Mouse (Mus musculus) liver, adult (tissue): Measurements from ENCODE around the gene Ppp2r1b.

Source experiments
- GATA4 ChIP-seq: IDR thresholded peaks from 2 replicates; pipeline ENCODE4 v1.6.1; 2014; ENCODE audit warnings: mild to moderate bottlenecking, low read length; ENCODE audit not compliant: insufficient replicate concordance

The Ppp2r1b gene

GRCm38 (mm10) chr9:50852634-50853349 is 7.7 kb downstream of the Ppp2r1b start:
- no peak for TF ChIP-seq GATA4

- TF ChIP-seq GATA4 = no peak
Observed at GRCm38 (mm10) chr9:50854376-50854775, 9.3 kb downstream of the Ppp2r1b start.

DNA sequence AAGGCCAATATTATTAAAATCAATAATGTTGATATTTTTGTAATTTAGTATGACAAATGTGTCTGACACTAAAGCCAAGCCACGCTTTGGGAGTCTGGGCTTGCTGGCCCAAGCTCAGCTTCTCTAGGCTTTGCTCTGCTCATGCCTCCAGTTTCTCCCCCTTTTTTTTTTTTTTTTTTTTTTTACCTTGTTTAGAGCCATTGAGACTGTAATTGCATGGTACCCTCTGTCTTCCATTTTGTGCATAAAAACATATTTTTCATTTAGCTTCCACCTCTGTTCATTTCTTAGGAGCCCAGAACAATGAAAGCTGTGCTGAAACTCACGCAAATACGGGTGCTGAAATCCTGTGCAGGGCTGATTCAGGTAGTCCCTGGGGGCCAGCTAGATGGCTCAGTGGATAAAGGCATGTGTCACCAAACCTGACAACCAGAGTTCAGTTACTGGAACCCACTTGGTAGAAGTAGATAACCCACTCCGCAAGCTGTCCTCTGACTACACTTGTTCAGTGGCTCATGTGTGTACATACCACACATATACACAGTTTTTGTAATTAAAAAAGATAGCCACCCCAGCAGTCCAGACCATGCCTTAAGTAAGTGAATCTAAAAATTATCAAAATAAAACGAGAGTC is 10.1 kb downstream of the Ppp2r1b start:
- TF ChIP-seq GATA4 = no peak

- no peak for TF ChIP-seq GATA4
Observed at GRCm38 (mm10) chr9:50855780-50856179, 10.7 kb downstream of the Ppp2r1b start.

DNA sequence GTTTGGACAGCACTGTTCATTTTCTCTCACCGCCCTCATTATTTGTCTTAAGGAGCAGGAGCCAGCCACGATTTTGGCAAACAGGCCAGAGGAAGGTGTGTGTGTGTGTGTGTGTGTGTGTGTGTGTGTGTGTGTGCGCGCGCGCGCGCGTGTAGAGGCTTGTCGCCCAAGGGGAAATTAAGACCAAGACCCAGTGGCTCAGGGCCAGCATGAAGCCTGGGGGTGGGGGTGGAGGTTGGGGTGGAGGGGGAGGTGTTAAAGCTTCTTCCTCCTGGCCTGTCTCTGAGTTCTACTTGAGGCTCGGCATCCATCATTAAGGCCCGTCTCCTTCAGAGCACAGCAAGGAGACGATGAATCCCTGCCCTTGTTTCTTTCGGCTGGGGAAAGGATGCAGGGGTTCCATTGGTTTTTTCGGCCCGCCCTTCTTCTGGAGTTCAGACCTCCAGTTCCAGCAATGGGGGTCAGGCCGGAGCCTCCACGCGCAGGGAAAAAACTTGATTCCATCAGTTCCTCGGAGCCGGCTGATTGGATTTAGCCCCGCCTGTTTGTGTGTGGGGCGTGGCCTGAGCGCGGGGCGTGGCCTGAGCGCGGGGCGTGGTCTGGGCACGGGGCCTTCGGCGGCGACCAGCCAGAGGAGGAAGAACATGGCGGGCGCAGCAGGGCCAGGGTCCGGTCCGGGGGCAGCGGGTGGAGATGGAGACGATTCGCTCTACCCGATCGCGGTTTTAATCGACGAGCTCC is 11.4 kb downstream of the Ppp2r1b start:
- TF ChIP-seq GATA4 = no peak

GRCm38 (mm10) chr9:50857082-50857641 is 12.1 kb downstream of the Ppp2r1b start:
- no peak for TF ChIP-seq GATA4

GRCm38 (mm10) chr9:50858681-50859080 is 13.6 kb downstream of the Ppp2r1b start:
- no peak for TF ChIP-seq GATA4

DNA sequence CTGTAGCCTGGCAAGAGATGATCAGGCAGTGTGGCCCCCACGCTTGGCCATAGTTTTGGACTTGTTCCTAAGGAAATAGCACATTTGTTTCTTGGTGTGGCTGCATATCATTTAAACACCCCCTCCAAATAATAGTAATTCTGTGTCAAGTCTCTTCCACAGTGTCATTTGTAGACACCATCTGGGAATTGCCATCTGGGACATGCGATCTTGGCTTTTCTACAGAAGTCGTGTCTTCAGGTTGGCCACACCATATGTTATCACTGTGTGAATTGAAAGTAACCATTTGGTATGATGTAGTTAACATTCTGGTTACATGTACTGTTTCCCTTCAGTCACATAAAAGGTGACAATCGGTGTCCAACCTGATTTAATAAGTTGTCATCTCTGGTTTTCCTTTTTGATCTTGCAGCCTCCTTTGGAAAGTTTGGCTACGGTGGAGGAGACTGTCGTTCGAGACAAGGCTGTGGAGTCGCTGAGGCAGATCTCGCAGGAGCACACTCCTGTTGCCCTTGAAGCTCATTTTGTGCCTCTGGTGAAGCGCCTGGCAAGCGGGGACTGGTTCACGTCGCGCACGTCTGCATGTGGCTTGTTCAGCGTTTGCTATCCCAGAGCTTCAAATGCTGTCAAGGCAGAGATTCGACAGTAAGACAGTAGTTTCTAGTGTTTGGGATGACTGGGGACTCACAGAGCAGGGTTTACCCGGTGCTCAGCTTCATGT is 16.2 kb downstream of the Ppp2r1b start:
- TF ChIP-seq GATA4 = no peak

GRCm38 (mm10) chr9:50863824-50864223 is 18.7 kb downstream of the Ppp2r1b start:
- TF ChIP-seq GATA4 = no peak

DNA sequence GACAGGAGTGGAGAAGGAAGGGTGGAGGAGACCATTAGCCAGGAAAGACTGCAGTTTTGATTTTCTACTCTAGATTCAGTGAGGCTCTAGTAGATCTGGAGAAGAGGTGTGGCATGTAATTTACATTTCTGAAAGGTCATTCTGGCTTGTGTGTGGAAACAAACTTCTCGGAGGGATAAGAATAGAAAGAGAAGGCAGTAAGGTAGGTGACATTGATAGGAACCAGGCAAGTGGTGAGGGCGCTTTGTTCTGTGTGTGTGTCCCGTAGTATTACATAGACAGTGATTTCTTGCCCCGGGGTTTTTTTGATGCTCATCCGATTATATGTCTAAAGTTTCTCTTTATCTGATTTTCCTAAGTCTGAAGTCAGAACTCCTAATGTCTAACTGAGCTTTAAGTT is 19.8 kb downstream of the Ppp2r1b start:
- no peak for TF ChIP-seq GATA4

DNA sequence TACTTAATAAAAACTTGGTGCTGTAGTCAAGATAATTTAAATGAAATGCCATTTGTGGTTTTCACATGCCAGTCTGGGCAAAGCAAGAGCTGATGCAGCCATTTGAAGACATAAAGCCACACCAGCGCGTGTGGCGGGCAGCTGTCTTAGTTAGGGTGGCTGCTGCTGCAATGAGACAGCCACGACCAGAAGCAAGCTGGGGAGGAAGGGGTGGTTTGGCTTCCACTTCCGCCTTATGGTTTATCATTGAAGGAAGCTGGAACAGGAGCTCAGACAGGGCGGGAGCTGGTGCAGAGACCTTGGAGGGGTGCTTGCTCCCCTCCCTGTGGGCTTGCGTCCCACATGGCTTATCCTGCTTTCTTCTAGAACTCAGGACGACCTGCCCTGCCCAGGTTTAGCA is 20.7 kb downstream of the Ppp2r1b start:
- no peak for TF ChIP-seq GATA4

DNA sequence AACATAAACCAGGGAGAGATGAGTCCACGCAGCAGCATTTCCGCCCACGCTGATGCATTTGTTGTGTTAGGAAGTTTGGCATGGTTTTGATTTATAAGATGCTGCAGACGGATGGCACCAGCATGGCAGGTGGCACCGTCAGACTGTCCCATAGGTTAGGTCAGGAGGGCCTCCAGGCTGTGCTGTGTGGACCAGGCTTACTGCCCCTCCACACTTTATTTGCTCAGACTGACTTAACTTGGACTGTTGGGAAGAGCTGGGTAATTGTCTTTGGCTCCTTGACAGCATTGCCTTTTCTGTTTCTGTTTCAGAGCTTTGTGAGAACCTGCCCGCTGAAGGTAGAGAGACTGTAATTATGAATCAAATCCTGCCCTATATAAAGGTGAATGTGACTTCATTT is 21.9 kb downstream of the Ppp2r1b start:
- TF ChIP-seq GATA4 = no peak

DNA sequence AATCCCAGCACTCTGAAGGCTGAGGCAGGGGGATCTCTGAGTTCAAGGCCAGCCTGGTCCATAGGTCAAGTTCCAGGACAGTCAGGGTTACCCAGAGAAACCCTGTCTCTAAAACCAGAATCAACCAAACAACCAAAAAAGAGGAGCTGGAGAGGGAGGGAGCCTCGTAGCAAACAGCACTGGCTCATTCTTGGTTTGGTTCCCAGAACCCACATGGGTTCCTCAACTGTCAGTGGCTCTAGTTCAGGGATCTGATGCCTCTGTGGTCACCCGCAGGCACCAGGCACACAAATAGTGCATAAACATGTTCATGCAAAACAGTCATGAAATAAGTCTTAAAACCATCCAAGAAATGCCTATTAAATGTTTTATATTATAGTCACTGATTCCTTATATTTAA is 23.1 kb downstream of the Ppp2r1b start:
- no peak for TF ChIP-seq GATA4

DNA sequence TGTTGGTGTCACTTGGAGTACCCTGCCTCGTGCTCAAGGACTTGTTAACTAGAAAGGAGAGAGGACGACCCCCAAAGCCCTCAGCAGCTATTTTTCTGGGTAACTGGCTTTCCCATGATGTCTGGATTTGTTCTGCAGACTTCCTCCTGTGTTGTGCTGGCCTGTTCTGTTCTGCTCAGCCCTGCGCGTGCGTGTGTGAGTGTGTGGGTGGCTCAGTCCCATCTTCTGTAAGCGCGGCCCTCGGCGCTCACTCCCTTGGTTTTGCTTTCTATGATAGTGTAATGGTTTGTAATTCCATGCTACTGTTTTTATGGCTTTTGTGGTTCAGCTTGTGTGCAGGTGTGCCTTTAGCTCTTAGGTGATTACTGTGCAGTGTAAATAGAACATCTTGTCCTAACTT is 28.1 kb downstream of the Ppp2r1b start:
- TF ChIP-seq GATA4 = no peak

GRCm38 (mm10) chr9:50874031-50874430 is 28.9 kb downstream of the Ppp2r1b start:
- no peak for TF ChIP-seq GATA4
